Mouse (Mus musculus): ENCODE data around the gene Gm21725.
"Not testable (repeated sequence)": the region's sequence is repeated elsewhere in the genome, so short reads cannot be mapped to it uniquely, and the experiment has no call there.

Gm21725 gene

DNA sequence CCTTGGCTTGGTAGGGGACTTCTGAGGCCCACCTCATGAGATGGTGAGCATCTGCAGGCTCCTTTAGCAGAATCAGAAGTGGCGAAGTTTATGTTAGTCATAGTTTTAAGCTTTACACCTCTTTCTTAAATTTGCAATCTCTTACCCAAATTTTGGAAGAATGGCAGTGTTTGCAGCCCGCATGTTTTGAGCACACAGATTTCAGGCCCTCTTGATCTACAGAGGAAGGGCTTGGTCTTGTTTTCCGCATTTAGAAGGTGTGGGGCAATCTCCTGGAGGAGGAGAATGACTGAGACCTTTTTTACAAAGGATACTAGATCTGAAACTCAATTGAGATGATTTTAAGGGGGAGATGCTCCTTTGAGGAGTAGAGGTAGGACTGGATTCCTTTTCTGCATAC is at the start of gene Gm21725:
Gene Gm21725, minus strand, starts transcription at position 101 of the 400 bp plus-strand sequence.
- not testable (repeated sequence) for DNase-seq (ENCODE audit: low spot score)
